Mouse (Mus musculus): ENCODE measurements at regions not wholly inside any gene's neighbourhood (a gene's known extent, or its start where the extent isn't known, plus 50 kb on each side); places are given as distances from the start of the nearest gene placed in this dataset.

- DNase-seq (ENCODE audit: low spot score): no peak
Measured at GRCm38 (mm10) chr2:146625166-146625751, 113.1 kb upstream of the Ralgapa2 start.

- no peak for DNase-seq (ENCODE audit: low spot score)
Measured at GRCm38 (mm10) chr2:146626531-146626930, 114.4 kb upstream of the Ralgapa2 start.

- DNase-seq (ENCODE audit: low spot score): no peak
Measured at GRCm38 (mm10) chr2:146630179-146630578, 118.0 kb upstream of the Ralgapa2 start.

DNA sequence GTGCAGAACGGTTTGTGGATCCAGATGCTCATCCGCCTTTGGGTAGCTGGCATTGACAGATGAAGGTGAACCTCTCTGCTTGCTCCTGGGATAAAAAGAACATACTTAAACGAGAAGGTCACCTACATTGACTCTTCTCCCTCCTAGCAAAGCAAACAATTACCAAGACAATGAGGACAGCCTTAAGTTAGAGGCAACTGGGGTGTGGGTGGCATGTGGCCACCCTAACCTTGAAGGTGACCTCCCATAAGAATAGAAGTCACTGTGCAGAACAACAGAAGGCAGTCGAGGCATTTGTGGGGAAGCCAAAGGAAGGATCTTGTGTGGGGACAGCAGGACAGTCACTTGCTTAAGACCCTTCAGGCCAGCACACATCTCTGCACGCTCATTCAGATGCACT, 119.0 kb upstream of the Ralgapa2 start:
- no peak for DNase-seq (ENCODE audit: low spot score)

DNA sequence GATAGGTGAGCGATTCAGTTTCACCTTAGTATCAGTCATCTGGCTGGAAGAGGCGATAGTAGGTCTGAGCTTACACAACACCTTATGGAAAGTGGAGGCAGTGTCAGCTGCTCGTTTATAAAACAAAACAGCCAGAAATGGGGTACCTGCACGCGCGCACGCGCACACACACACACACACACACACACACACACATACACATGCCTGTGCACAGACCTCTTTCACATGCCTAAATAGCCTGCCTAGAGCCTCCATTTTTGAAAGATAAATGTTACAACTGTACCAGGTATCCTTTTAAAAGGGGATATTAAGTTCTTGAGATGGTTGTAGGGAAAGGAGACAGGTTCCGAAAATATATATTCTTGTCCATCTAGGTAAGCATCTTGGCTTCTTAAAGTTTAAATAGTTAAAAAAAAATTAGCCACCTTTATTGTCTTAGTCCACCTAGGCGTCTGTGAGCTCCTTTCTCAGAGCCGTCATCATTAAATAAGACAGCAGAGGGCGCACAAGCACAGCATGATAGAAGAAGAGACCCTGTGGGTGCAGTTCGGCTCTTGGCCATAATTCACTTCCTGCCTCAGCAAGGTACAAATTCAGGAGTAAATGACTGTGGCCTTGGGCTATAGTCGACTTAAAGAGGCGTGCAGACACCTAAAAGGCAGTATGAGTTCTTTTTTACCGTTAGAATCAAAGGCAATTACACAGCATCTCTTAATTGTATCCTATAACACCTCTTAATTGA, 121.4 kb upstream of the Ralgapa2 start:
- peak; percentile 44 for DNase-seq (ENCODE audit: low spot score)

GRCm38 (mm10) chr2:146637573-146637972, 125.4 kb upstream of the Ralgapa2 start:
- no peak for DNase-seq (ENCODE audit: low spot score)

GRCm38 (mm10) chr2:146646237-146646972, 134.3 kb upstream of the Ralgapa2 start:
- no peak for DNase-seq (ENCODE audit: low spot score)

- no peak for DNase-seq (ENCODE audit: low spot score)
Measured at GRCm38 (mm10) chr2:146646973-146647282, 134.8 kb upstream of the Ralgapa2 start.

GRCm38 (mm10) chr2:146661346-146661745, 149.2 kb upstream of the Ralgapa2 start:
- no peak for DNase-seq (ENCODE audit: low spot score)

- DNase-seq (ENCODE audit: low spot score): no peak
Measured at GRCm38 (mm10) chr2:146672761-146673160, 160.6 kb upstream of the Ralgapa2 start.

GRCm38 (mm10) chr2:146681979-146682378, 169.8 kb upstream of the Ralgapa2 start:
- DNase-seq (ENCODE audit: low spot score): no peak

DNA sequence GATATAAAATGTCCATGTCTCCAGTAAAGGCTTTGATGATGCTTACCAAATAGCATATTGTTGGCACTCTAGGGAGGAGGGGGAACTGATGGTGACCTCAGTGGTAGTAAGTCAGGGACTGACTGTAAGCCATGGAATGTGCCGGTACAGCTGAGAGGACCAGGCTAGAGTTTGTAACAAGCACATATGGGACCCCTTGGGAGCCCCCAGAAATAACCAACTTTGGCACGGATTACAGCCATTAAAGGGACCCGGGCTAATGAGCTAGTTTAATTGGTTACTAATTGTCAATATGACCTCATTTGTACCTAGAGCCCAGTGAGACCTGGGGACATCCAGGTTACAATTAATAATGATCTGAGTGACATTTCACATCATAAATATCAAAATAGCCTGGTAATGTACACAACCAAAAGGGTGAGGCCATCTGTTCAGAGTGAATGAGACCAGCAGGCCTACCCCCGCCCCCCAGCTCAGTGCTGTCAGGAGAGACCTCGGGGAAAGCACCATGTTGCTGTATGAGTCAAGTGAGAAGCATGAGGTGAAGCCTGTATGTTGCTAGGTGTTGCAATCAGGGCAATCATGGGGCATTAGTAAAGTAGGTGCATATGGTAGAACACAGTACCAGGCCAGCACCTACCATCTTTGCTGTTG, 169.7 kb upstream of the Kiz start:
- DNase-seq (ENCODE audit: low spot score): no peak

DNA sequence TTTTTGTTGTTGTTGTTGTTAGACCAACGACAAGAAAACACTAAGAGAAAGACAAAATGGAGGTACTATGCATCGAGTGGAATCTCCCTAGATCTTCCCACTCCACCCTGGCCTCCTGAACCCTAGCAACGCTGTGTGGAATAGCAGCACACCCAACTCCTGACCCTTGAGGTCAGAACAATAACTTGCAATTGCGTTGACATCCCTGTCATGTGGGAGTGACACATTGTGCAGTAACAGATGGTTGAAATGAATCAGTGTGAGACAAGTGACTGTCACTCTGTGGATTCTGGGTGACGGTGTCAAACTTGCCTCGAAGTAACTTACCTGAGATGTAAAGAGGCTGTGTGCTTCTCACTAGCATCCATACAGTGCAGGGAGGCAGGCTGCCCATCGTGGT, 167.1 kb upstream of the Kiz start:
- DNase-seq (ENCODE audit: low spot score): no peak

DNA sequence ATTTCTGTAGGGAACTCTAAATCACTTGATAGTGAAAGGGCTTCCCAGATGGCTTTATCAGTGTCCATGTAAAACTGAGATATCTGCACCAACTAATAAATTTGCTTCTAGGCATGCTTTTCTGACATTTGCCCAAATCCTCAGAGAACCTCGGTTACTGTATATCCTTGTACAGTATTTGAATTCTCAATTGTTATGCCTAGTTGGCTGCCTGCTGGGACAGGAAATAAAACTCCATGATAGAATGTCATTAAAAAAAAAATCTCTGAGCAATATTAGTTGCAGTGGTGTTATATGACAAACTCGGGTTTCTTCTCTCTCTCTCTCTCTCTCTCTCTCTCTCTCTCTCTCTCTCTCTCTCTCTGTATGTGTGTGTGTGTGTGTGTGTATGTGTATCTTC, 162.2 kb upstream of the Kiz start:
- DNase-seq (ENCODE audit: low spot score): no peak

DNA sequence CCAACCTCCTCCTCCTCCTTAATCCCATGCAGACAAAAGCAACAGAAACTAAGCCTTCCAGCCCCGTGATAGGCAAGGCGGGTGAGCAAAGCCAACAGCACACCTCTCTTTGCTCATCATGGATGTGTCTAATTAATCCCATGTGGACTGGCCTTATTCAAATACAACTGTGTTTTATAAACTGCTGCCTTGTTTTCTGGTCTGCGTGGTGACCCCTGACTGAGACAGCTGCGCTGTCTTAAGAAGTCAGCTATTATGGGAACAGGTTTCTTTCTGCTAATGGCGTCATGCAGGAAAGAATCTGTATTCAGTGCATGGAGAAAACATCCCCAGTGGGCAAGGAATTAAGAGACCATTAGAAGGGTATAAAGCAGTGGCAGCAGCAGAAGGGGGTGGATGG, 161.6 kb upstream of the Kiz start:
- DNase-seq (ENCODE audit: low spot score): no peak

GRCm38 (mm10) chr2:146696277-146696676, 159.4 kb upstream of the Kiz start:
- DNase-seq (ENCODE audit: low spot score): no peak

DNA sequence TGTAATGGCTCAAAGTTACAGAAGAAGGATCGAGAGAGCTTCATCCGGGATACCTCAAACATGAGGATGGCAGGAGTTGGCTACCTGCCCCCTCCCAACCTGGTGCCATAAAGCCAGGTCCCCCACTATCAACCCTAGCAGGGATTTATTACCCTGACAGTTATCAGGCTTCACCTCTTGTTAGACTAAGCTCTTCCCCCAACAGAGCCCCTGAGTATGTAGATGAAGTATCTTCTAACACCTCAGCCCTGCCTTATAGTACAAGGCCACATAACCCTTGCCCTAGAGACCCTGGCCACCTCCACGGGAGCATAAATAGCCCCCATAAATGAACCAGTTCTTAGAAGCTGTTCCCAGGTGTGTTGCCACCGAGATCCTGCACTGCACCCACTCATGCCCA, 158.9 kb upstream of the Kiz start:
- DNase-seq (ENCODE audit: low spot score): no peak

DNA sequence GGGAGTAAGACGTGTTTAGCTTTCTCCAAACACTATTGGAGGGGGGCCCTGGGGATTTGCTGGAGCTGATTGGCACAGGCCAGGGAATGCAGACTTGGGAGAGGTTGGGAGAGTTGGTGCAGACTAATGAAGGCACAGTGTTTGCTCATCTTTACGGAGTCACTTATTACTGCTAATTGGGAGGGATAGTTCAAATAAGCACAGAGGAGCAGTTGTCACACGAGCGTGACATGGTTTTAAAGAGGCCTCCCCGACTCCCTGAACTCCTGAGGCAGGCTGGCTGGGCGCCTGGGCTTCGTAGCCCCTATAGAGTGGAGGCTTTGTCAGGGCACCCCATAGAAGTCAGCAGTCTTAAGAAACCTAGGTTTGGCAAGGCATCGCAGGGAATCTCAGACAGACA, 145.0 kb upstream of the Kiz start:
- DNase-seq (ENCODE audit: low spot score): no peak

- DNase-seq (ENCODE audit: low spot score): no peak
Measured at GRCm38 (mm10) chr2:146721184-146721715, 134.4 kb upstream of the Kiz start.

DNA sequence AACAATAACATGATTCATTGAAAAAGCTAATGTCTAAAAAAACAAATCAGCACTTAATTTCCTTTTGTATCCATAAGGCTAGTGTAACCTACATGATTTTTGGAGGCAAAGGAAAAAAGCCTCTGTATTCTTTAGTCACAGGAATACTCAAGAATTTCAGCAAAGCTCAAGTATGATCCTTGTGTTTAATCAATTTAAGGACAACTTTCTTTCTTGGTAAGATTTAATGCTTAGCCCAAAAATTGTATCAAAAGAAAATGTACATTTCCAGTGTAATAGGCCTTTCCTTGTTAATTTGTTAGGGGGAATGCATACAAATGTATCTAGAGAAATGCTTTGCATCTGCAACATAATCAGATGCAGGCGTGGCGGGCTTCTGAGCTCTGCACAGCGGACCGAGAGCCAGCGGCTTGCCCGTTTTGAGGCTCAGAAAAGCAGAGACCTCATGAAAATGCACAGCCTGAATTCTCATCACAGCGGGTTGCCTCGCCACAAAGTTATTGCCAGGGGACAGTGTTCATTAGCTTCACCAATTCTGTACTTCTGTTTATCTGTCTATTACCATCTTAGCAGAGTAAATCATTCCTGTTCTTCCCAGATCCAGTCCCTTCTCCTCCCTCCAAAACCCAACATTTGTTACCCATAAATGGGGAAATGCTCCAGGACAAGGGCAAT, 133.2 kb upstream of the Kiz start:
- DNase-seq (ENCODE audit: low spot score): no peak

- no peak for DNase-seq (ENCODE audit: low spot score)
Measured at GRCm38 (mm10) chr2:146723172-146723571, 132.5 kb upstream of the Kiz start.

GRCm38 (mm10) chr2:146723671-146724070, 132.0 kb upstream of the Kiz start:
- DNase-seq (ENCODE audit: low spot score): no peak

Measured in yolk sac, embryonic 10.5 days (tissue).